In the genomic region with DNA sequence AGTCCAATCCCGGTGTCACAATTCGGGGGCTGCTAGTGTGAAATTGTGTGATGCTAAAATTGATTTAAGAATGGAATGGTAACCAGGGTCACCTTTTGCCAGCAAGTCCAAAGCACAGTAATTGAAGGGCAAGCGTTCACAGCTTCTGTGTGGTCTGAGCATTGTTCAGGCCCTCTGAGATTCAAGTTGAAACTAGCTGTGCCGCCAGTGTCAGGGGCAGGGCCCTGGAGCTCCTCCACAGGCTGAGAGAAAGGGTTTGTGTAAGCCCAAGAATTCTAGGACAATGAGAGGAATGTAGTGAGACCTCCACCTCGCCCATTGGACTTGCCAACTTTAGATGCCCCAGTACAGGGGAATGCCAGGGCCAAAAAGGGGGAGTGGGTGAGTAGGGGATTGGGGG, we compare ENCODE assay signal across 22 mouse cellular contexts.
DNase-seq lines count a peak whose midpoint lies in the region; TF ChIP-seq lines count a peak whose summit lies in the region.
"Had no signal": no experiment of that assay in that cellular context is flagged by ENCODE, and none has a peak within 500 bp of the region (broad histone marks: within the 10 kb centered on the region; RNA-seq: fewer than 3 reads in every experiment).

No protein-coding gene starts in this region.

- peak; percentile 15 for DNase-seq in heart, adult 11 months
- DNase-seq in heart, postnatal 36 days = no peak
- DNase-seq in ES-E14 (ENCODE audit: low read depth, low spot score) (peak; percentile 33), ZHBTc4 (ENCODE audit: low read depth, low spot score) (peak; percentile 89)
- no peak for DNase-seq in cerebellum, postnatal 25 days
- DNase-seq in embryo, embryonic 10 days (ENCODE audit: low spot score) = no peak
- DNase-seq: adrenal gland, adult 8-10 months; adrenal gland, postnatal 25 days; cerebellum, adult 11-12 months; cerebellum, adult 8-10 months; cerebellum, postnatal 14 days; forebrain, postnatal 0 days; gastrocnemius, postnatal 25 days; heart, adult 2 months; heart, postnatal 14 days; kidney, adult 2 months had no signal

- intact Hi-C loops in heart, postnatal 36 days (cut with DNase I) = no loop called here

- H3K9ac ChIP-seq in ES-E14 (ENCODE audit: insufficient read depth, low read depth, low read length, poor library complexity, severe bottlenecking) = no peak overlapping the region
- H3K9ac ChIP-seq: embryonic facial prominence, embryonic 12.5 days; embryonic facial prominence, embryonic 15.5 days; forebrain, postnatal 0 days; heart, embryonic 13.5 days; hindbrain, embryonic 12.5 days; hindbrain, embryonic 15.5 days had no signal

- no peaks in the 10 kb centered on the region for H3K9me3 ChIP-seq in ES-E14 (ENCODE audit: control insufficient read depth, insufficient read depth, low read depth, low read length)
- H3K9me3 ChIP-seq: embryonic facial prominence, embryonic 12.5 days; embryonic facial prominence, embryonic 15.5 days; heart, embryonic 10.5 days; heart, embryonic 13.5 days; hindbrain, embryonic 12.5 days; hindbrain, embryonic 15.5 days had no signal

- H3K4me1 ChIP-seq in ES-E14 (ENCODE audit: control insufficient read depth in 2 of 2, insufficient read depth in 2 of 2, low read length in 2 of 2, poor library complexity in 1 of 2) = no peaks in the 10 kb centered on the region; a peak in 1 of 4 replicates
- H3K4me1 ChIP-seq: embryonic facial prominence, embryonic 12.5 days; embryonic facial prominence, embryonic 15.5 days; hindbrain, embryonic 12.5 days; hindbrain, embryonic 15.5 days had no signal

- H3K27ac ChIP-seq in ES-E14 (ENCODE audit: insufficient read depth, low read depth, low read length, poor library complexity, severe bottlenecking) = no peak overlapping the region
- H3K27ac ChIP-seq: embryonic facial prominence, embryonic 12.5 days; embryonic facial prominence, embryonic 15.5 days; heart, adult 2 months; heart, embryonic 10.5 days; heart, embryonic 13.5 days; hindbrain, embryonic 12.5 days; hindbrain, embryonic 15.5 days had no signal

- no peak overlapping the region for H3K4me3 ChIP-seq in ES-E14 (ENCODE audit: insufficient read depth in 1 of 2, low read depth in 1 of 2, low read length in 2 of 2, poor library complexity in 1 of 2, severe bottlenecking in 1 of 2)
- H3K4me3 ChIP-seq: embryonic facial prominence, embryonic 12.5 days; embryonic facial prominence, embryonic 15.5 days; heart, adult 2 months; heart, embryonic 10.5 days; heart, embryonic 13.5 days; hindbrain, embryonic 12.5 days; hindbrain, embryonic 15.5 days had no signal

- H3K36me3 ChIP-seq in ES-E14 (ENCODE audit: control insufficient read depth, insufficient read depth, low read length, poor library complexity, severe bottlenecking) = no peaks in the 10 kb centered on the region
- H3K36me3 ChIP-seq: embryonic facial prominence, embryonic 12.5 days; embryonic facial prominence, embryonic 15.5 days; heart, embryonic 10.5 days; heart, embryonic 13.5 days; hindbrain, embryonic 12.5 days; hindbrain, embryonic 15.5 days had no signal

- in situ Hi-C loops in ES-E14 (cut with MboI; ENCODE audit: low sequenced_read_pairs in 2 of 2, unreplicated experiment in 2 of 2) = no loop called here

TF ChIP-seq in ES-E14, 5 proteins besides CTCF, POLR2A, EP300 and RAD21:
- TF ChIP-seq HCFC1 (IDR thresholded peaks at IDR 0.05; ENCODE audit: borderline replicate concordance, insufficient read depth, low read length) = no peak
- no peak for TF ChIP-seq ZC3H11A (IDR thresholded peaks at IDR 0.05; ENCODE audit: borderline replicate concordance, low read depth, low read length)
- no peak for TF ChIP-seq ZNF384 (IDR thresholded peaks at IDR 0.05; ENCODE audit: low read depth, low read length)
- TF ChIP-seq MAFK (IDR thresholded peaks at IDR 0.05; ENCODE audit: insufficient read depth, low read depth, low read length) = no peak
- no peak for TF ChIP-seq CHD2 (IDR thresholded peaks at IDR 0.05; ENCODE audit: low read depth, low read length)
TF ChIP-seq in ES-E14: peak in this region for 0.

Comparison
In these comparisons a context has a peak if more than half of its experiments do, and no peak if none do; other contexts are left out.
1. DNase-seq: peak in heart, adult 11 months (single experiment), ES-E14 (single experiment) and ZHBTc4 (single experiment); none in heart, postnatal 36 days (0 of 2), cerebellum, postnatal 25 days (0 of 2) and embryo, embryonic 10 days (single experiment).